ENCODE assay signal across 25 mouse cellular contexts in genomic region chr5:136334051-136334450, GRCm38 (mm10).
"Had no signal": no experiment of that assay in that cellular context is flagged by ENCODE, and none has a peak within 500 bp of the region (broad histone marks: within the 10 kb centered on the region; RNA-seq: fewer than 3 reads in every experiment).

No protein-coding gene starts in this region.

- H3K9ac ChIP-seq: embryonic facial prominence, embryonic 12.5 days; embryonic facial prominence, embryonic 13.5 days; embryonic facial prominence, embryonic 15.5 days; forebrain, embryonic 12.5 days; forebrain, embryonic 13.5 days; forebrain, embryonic 15.5 days; forebrain, postnatal 0 days had no signal

- H3K4me3 ChIP-seq: embryonic facial prominence, embryonic 10.5 days; embryonic facial prominence, embryonic 12.5 days; embryonic facial prominence, embryonic 13.5 days; embryonic facial prominence, embryonic 15.5 days; erythroblast, embryonic 14.5 days; forebrain, embryonic 10.5 days; forebrain, embryonic 12.5 days; forebrain, embryonic 13.5 days; forebrain, embryonic 15.5 days; gastrocnemius, adult 2 months; heart, adult 2 months; heart, embryonic 10.5 days had no signal

- DNase-seq: cerebellum, adult 9-11 months; cerebellum, postnatal 10 days; cerebellum, postnatal 14 days; cerebellum, postnatal 25 days; cerebellum, postnatal 36 days; embryo, embryonic 11 days; forebrain, postnatal 0 days; gastrocnemius, adult 2 months; gastrocnemius, postnatal 10 days; gastrocnemius, postnatal 14 days; gastrocnemius, postnatal 25 days; gastrocnemius, postnatal 36 days; heart, adult 2 months had no signal

- ATAC-seq: forebrain, embryonic 13.5 days; forebrain, embryonic 14.5 days; forebrain, embryonic 15.5 days; forebrain, embryonic 16.5 days; forebrain, postnatal 0 days had no signal

- H3K27me3 ChIP-seq: embryonic facial prominence, embryonic 12.5 days; embryonic facial prominence, embryonic 13.5 days; embryonic facial prominence, embryonic 15.5 days; forebrain, embryonic 12.5 days; forebrain, embryonic 13.5 days; forebrain, embryonic 15.5 days had no signal

- H3K4me2 ChIP-seq: embryonic facial prominence, embryonic 12.5 days; embryonic facial prominence, embryonic 13.5 days; embryonic facial prominence, embryonic 15.5 days; forebrain, embryonic 12.5 days; forebrain, embryonic 13.5 days; forebrain, embryonic 15.5 days had no signal

- H3K4me1 ChIP-seq: embryonic facial prominence, embryonic 10.5 days; embryonic facial prominence, embryonic 12.5 days; embryonic facial prominence, embryonic 13.5 days; embryonic facial prominence, embryonic 15.5 days; forebrain, embryonic 10.5 days; forebrain, embryonic 12.5 days; forebrain, embryonic 13.5 days; forebrain, embryonic 15.5 days; heart, embryonic 10.5 days had no signal

- H3K27ac ChIP-seq: embryonic facial prominence, embryonic 10.5 days; embryonic facial prominence, embryonic 12.5 days; embryonic facial prominence, embryonic 13.5 days; embryonic facial prominence, embryonic 15.5 days; forebrain, embryonic 10.5 days; forebrain, embryonic 12.5 days; gastrocnemius, adult 2 months; heart, adult 2 months; heart, embryonic 10.5 days had no signal

- H3K9me3 ChIP-seq: embryonic facial prominence, embryonic 10.5 days; embryonic facial prominence, embryonic 12.5 days; embryonic facial prominence, embryonic 13.5 days; embryonic facial prominence, embryonic 15.5 days; forebrain, embryonic 10.5 days; forebrain, embryonic 12.5 days; forebrain, embryonic 13.5 days; forebrain, embryonic 15.5 days; heart, embryonic 10.5 days had no signal
